Mouse (Mus musculus) midbrain, embryonic 13.5 days (tissue): Measurements from ENCODE around the gene Lamc3. TPM values are rescaled to one million over a fixed set of nuclear protein-coding genes. Genes with fewer than 3 reads are reported as not detected.

ENCODE experiments used
- polyA plus RNA-seq: library from polyadenylated mRNA; unstranded; fragments of >200 nt; fragmentation: Nextera tagmentation; extraction: Ambion mirVana; gene quantifications from 2 replicates; pipeline ENCODE4 v1.2.1, GENCODE M21; 2015

Lamc3 gene
- polyA plus RNA-seq, 1 experiment from 2014 or later: 6.8 TPM

Other genes with a start within 250 kb of the Lamc3 start
- 4.0 and 8.5 TPM in 2 replicates for gene Prdm12, start 247.3 kb upstream of the Lamc3 start, polyA plus RNA-seq
- gene Exosc2, start 216.6 kb upstream of the Lamc3 start, polyA plus RNA-seq: 45.7 and 49.1 TPM in 2 replicates
- 25.3 and 27.0 TPM in 2 replicates for gene Abl1, start 198.9 kb upstream of the Lamc3 start, polyA plus RNA-seq
- 0.06 and 0.12 TPM in 2 replicates for gene Qrfp, start 76.7 kb upstream of the Lamc3 start, polyA plus RNA-seq
- 8.4 and 11.2 TPM in 2 replicates for gene Fibcd1, start 41.3 kb upstream of the Lamc3 start, polyA plus RNA-seq
- gene Aif1l, start 62.8 kb downstream of the Lamc3 start, polyA plus RNA-seq: 32.1 and 32.6 TPM in 2 replicates
- 84.5 and 91.4 TPM in 2 replicates for gene Nup214, start 87.1 kb downstream of the Lamc3 start, polyA plus RNA-seq
- 0.38 and 0.44 TPM in 2 replicates for gene Fam78a, start 197.6 kb downstream of the Lamc3 start, polyA plus RNA-seq
- 16.6 and 19.1 TPM in 2 replicates for gene Plpp7, start 208.2 kb downstream of the Lamc3 start, polyA plus RNA-seq